Mouse (Mus musculus) limb, embryonic 11.5 days (tissue): ENCODE data around the gene Susd5. TPM values are rescaled to one million over a fixed set of nuclear protein-coding genes. Genes with fewer than 3 reads are reported as not detected.
A peak's percentile ranks its signal among the peaks of the same experiment; 100 is the strongest.

ENCODE experiments used
- ATAC-seq: fragments of 200-750 bp; cut with Nextera tagmentation; 2 replicates; pipeline ENCODE4 v1.8.0; 2017; ENCODE audit warnings: low read depth; ENCODE audit not compliant: insufficient number of reproducible peaks, low FRiP score, low TSS enrichment
- DNase-seq: peaks from one replicate; pipeline ENCODE4 v3.0.0-alpha.2; 2015; ENCODE audit warnings: low spot score
- H3K27ac ChIP-seq: fragments of 300-500 bp; sonication (generic); replicated peaks from 2 replicates; pipeline ENCODE4 v1.5.1; 2014; ENCODE audit warnings: low read depth, mild to moderate bottlenecking, low read length
- H3K27me3 ChIP-seq: fragments of 300-500 bp; sonication (generic); 2 replicates; pipeline ENCODE4 v1.6.1; 2014; ENCODE audit warnings: mild to moderate bottlenecking, low read length, mixed read lengths; ENCODE audit not compliant: control insufficient read depth, insufficient read depth
- H3K36me3 ChIP-seq: fragments of 300-500 bp; sonication (generic); 2 replicates; pipeline ENCODE4 v1.6.1; 2014; ENCODE audit warnings: mild to moderate bottlenecking, low read length, moderate library complexity, mixed read lengths; ENCODE audit not compliant: control insufficient read depth, insufficient read depth
- H3K4me1 ChIP-seq: fragments of 300-500 bp; sonication (generic); 2 replicates; pipeline ENCODE4 v1.6.1; 2014; ENCODE audit warnings: low read length, mixed read lengths; ENCODE audit not compliant: control insufficient read depth, insufficient read depth
- H3K4me2 ChIP-seq: fragments of 300-500 bp; sonication (generic); 2 replicates; pipeline ENCODE4 v1.6.1; 2014; ENCODE audit warnings: low read depth, mild to moderate bottlenecking, moderate library complexity; ENCODE audit not compliant: severe bottlenecking
- H3K4me3 ChIP-seq: fragments of 300-500 bp; sonication (generic); 2 replicates; pipeline ENCODE4 v1.5.1; 2014; ENCODE audit warnings: low read depth, low read length
- H3K9ac ChIP-seq: fragments of 300-500 bp; sonication (generic); 2 replicates; pipeline ENCODE4 v1.6.1; 2014; ENCODE audit warnings: mild to moderate bottlenecking, low read length
- H3K9me3 ChIP-seq: fragments of 300-500 bp; sonication (generic); 2 replicates; pipeline ENCODE4 v1.6.1; 2016; ENCODE audit warnings: low read length; ENCODE audit not compliant: control insufficient read depth
- WGBS: fragments of 180-500 bp; shearing (Covaris S2); extraction: QIAGEN DNeasy Blood & Tissue Kit; methylation state at CpG from one replicate; pipeline ENCODE4 v1.1.7; 2014; 5-methylcytosine and 5-hydroxymethylcytosine counted together
- polyA plus RNA-seq: library from polyadenylated mRNA; unstranded; fragments of >200 nt; fragmentation: Nextera tagmentation; extraction: Ambion mirVana; gene quantifications from 2 replicates; pipeline ENCODE4 v1.2.1, GENCODE M21; 2014

The Susd5 gene
- polyA plus RNA-seq, 1 experiment from 2014 or later: 0.64 TPM

DNA sequence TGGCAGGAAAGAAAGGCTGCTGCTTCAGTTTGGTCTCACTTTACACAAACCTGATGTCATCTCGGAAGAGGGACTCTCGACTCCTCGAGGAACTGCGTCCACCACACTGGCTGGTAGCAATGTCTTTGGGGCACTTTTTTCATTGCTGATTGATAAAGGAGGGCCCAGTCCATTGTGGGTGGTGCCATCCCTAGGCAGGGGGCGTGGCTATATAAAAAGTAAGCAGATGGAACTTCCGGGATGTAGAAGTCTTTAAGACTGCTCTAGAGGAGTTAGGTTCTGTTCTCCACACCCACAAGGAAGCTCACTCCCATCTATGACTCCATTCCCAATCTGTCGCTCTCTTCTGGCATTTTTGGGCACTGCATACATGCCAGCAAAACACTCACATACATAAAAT lies 10.3 kb upstream of the Susd5 start:
- no peak overlapping the region for H3K9ac ChIP-seq
- no peak for ATAC-seq
- no peaks in the 10 kb centered on the region for H3K9me3 ChIP-seq
- no peak overlapping the region for H3K27ac ChIP-seq
- no peaks in the 10 kb centered on the region for H3K36me3 ChIP-seq
- no peak for DNase-seq
- H3K4me2 ChIP-seq: no peak overlapping the region
- no peak overlapping the region for H3K4me3 ChIP-seq
- H3K4me1 ChIP-seq: no peaks in the 10 kb centered on the region
- 89% methylated on average over 7 of the region's 7 CpGs for WGBS
- H3K27me3 ChIP-seq: no peaks in the 10 kb centered on the region

DNA sequence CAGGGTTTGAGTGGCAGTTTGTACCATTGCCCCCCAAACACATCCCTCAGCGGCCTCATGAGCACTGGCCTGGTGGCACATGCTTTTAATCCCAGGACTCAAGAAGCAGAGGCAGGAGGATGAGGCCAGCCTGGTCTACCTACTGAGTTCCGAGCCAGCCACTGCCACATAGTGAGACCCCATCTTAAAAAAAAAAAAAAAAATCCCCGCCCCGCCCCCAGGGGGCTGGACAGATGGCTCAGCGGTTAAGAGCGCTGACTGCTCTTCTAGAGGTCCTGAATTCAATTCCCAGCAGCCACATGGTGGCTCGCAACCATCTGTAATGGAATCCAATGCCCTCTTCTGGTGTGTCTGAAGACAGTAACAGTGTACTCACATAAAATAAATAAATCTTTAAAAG lies 6.8 kb upstream of the Susd5 start:
- Histone ChIP-seq H3K27ac (no peak overlapping the region), H3K4me2 (no peak overlapping the region), H3K9me3 (no peaks in the 10 kb centered on the region), H3K4me3 (no peak overlapping the region), H3K4me1 (no peaks in the 10 kb centered on the region), H3K36me3 (no peaks in the 10 kb centered on the region), H3K9ac (no peak overlapping the region), H3K27me3 (no peaks in the 10 kb centered on the region)
- DNase-seq: no peak
- no peak for ATAC-seq
- WGBS: 86% methylated on average over 7 of the region's 7 CpGs

DNA sequence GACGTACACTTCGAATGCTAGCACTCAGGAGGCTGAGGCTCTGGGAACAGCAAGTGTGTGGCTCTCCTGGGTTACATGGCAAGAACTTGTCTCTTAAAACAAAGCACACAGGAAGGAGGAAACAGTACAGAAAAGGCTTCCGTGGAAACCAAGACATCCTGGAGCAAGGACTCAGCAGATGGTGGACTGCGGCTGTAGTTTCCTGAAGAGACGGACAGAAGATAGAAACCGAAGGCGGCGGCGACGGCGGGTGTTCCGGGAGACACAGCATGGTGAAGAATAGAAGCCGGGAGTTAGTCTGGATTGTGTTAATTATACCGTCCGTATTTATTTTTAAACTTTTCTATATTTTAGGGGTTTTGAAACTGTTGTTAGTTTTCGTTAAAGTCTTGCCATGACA lies 6.2 kb upstream of the Susd5 start:
- H3K4me3 ChIP-seq: no peak overlapping the region
- H3K36me3 ChIP-seq: no peaks in the 10 kb centered on the region
- no peak overlapping the region for H3K9ac ChIP-seq
- H3K4me1 ChIP-seq: no peaks in the 10 kb centered on the region
- no peak overlapping the region for H3K27ac ChIP-seq
- H3K4me2 ChIP-seq: no peak overlapping the region
- H3K9me3 ChIP-seq: no peaks in the 10 kb centered on the region
- 91% methylated on average over 16 of the region's 16 CpGs for WGBS
- H3K27me3 ChIP-seq: peaks cover 3% of the 10 kb centered on the region; the same call in 1 of the 2 replicates
- no peak for ATAC-seq
- DNase-seq: no peak

DNA sequence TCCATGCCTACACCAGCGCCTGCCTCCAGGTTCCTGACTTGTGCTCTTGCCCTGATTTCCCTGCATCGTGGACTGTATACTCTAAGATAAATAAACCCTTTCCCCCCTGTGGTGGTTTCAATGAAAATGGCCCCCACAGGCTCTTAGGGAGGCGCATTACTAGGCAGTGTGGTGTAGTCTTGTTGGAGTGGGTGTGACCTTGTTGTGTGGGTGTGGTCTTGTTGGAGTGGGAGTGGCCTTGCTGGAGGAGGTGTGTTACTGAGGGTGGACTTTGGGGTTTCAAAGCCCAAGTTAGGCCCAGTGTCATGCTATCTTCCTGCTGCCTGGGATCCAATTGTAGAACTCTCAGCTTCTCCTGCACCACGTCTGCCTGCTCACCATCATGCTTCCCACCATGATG lies 4.9 kb upstream of the Susd5 start:
- Histone ChIP-seq H3K4me2 (no peak overlapping the region), H3K9me3 (no peaks in the 10 kb centered on the region), H3K36me3 (no peaks in the 10 kb centered on the region), H3K27ac (no peak overlapping the region), H3K27me3 (peaks cover 14% of the 10 kb centered on the region), H3K4me1 (no peaks in the 10 kb centered on the region), H3K4me3 (no peak overlapping the region), H3K9ac (no peak overlapping the region)
- WGBS: 82% methylated on average over 4 of the region's 4 CpGs
- ATAC-seq (peak; percentile 41; the same call in 1 of the 2 replicates), DNase-seq (no peak)

DNA sequence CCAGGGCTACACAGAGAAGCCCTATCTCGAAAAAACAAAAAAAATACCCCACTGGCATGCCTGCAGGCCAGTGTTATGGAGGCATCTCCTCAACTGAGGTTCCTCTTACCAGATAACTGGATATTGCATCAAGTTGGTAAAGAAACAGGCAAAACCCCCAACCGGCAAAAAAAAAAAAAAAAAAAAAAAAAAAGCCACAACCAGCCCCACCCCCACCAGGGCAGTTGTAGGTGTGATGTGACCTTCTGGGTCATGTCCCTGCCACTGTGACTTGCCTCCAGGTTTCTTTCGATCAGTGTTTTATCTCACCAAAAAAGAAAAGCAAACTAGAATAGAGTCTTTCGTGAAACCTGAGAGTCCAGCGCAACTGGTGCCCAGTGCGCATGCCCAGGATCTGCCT lies 4.1 kb upstream of the Susd5 start:
- Histone ChIP-seq H3K36me3 (no peaks in the 10 kb centered on the region), H3K4me3 (no peak overlapping the region), H3K4me1 (0 out of 2 replicates have a peak, but pooled peaks cover 2% of the 10 kb centered on the region), H3K9me3 (no peaks in the 10 kb centered on the region), H3K27me3 (peaks cover 22% of the 10 kb centered on the region), H3K27ac (no peak overlapping the region), H3K4me2 (no peak overlapping the region), H3K9ac (no peak overlapping the region)
- ATAC-seq (no peak), DNase-seq (peak; percentile 23)
- 68% methylated on average over 6 of the region's 6 CpGs for WGBS

DNA sequence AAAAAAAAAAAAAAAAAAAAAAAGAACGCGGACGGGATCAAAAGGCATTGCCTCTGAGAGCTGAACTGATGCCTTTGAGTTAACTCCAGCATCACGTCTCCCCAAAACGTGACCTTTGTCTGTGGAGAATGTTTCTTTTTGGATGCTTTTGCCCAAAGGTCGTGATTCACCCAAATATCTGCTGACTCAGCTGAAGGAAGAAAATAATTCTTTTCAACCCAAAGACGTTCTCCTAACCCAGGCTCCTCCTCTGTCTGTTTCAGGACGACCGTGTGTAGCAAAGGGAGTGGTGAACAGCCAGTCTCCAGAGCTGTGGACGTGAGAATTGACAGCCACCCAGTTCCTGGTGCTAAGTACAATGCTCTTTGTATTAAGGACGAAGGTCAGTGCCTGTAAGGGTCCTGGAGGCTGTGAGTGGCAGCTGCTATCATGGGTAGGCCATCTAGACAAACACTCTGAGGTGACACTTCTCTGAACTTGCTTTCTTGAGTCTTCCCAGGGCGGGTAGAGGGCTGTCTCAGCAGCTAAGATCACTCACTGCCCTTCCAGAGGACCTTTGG lies 11.6 kb downstream of the Susd5 start:
- Histone ChIP-seq H3K9ac (no peak overlapping the region), H3K36me3 (no peaks in the 10 kb centered on the region), H3K27me3 (no peaks in the 10 kb centered on the region), H3K4me3 (no peak overlapping the region), H3K4me1 (no peaks in the 10 kb centered on the region), H3K9me3 (no peaks in the 10 kb centered on the region), H3K27ac (no peak overlapping the region), H3K4me2 (no peak overlapping the region)
- no peak for ATAC-seq
- DNase-seq: no peak
- WGBS: 64% methylated on average over 12 of the region's 12 CpGs

DNA sequence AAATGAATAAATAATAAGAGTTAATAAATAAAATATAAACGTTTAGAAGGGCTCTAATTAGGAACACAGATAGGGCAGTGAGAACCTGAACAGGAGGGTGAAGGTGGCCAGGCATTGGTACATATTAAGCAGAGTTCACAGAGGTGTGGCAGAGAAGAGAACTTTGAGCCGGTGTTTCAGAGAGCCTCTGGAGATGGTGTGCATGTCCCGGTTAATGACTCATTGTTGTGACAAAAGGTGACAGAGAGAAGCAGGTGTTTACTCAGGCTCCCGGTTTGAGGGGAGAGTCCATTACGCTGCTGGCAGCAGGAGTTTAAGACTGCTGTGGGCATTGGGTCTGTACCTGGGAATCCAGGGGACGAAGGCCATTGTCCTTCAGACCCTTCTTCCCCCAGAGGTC lies 12.4 kb downstream of the Susd5 start:
- no peak overlapping the region for H3K4me2 ChIP-seq
- H3K4me1 ChIP-seq: no peaks in the 10 kb centered on the region
- no peak overlapping the region for H3K4me3 ChIP-seq

DNA sequence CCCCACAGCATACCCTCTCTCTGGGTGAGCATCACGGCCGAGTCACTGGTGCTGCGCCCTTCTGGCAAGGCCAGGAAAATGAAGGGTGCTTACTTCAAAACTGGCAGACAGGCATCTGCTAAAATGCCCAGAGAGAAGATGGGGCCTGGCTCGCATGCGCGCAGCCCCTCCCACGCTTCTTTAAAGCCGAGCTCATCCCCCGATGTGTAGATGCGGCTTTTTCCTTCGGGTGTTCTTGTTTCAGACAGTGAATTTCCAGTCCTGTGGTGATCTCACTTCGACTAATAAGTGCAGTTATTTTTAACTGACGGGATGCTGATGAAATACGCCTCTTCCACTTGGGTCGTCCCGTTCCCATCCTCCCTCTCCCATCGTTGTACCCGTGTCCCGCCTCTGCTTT lies 16.7 kb downstream of the Susd5 start:
- no peak overlapping the region for H3K9ac ChIP-seq
- H3K4me3 ChIP-seq: no peak overlapping the region
- WGBS: 90% methylated on average over 19 of the region's 19 CpGs
- DNase-seq (no peak), ATAC-seq (no peak)
- H3K9me3 ChIP-seq: no peaks in the 10 kb centered on the region
- H3K4me1 ChIP-seq: no peaks in the 10 kb centered on the region
- no peak overlapping the region for H3K27ac ChIP-seq
- no peaks in the 10 kb centered on the region for H3K36me3 ChIP-seq
- H3K4me2 ChIP-seq: no peak overlapping the region
- H3K27me3 ChIP-seq: no peaks in the 10 kb centered on the region

More for the DNA sequence above, 12.4 kb downstream of the Susd5 start:
- H3K9ac ChIP-seq: no peak overlapping the region
- no peaks in the 10 kb centered on the region for H3K36me3 ChIP-seq
- no peak for DNase-seq
- no peak for ATAC-seq
- 65% methylated on average over 6 of the region's 6 CpGs for WGBS
- H3K9me3 ChIP-seq: no peaks in the 10 kb centered on the region
- no peak overlapping the region for H3K27ac ChIP-seq
- H3K27me3 ChIP-seq: no peaks in the 10 kb centered on the region

DNA sequence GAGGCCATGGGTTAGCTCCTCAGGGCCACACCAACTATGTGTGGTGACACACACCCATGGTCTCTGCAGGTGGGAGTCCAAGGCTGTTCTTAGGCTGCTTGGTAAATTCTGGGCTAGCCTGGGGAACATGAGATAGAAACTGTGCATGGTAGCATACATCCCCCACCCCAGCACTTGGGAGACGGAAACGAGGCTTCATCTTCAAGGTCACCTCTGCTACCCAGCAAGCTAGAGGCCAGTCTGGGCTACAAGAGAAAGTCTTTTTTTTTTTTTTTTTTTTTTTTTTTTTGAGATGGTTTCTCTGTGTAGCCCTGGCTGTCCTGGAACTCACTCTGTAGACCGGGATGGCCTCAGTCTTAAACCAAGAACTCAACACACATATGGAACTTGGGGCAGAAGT lies 29.5 kb downstream of the Susd5 start:
- H3K9me3 ChIP-seq: no peaks in the 10 kb centered on the region
- WGBS: 91% methylated on average over 3 of the region's 3 CpGs
- DNase-seq (no peak), ATAC-seq (no peak)
- H3K9ac ChIP-seq: no peak overlapping the region
- H3K4me2 ChIP-seq: no peak overlapping the region
- H3K4me3 ChIP-seq: no peak overlapping the region
- H3K27ac ChIP-seq: no peak overlapping the region
- H3K36me3 ChIP-seq: no peaks in the 10 kb centered on the region
- H3K4me1 ChIP-seq: no peaks in the 10 kb centered on the region
- no peaks in the 10 kb centered on the region for H3K27me3 ChIP-seq
